Mouse (Mus musculus): Measurements from ENCODE around the gene Gtf2ird1.

- no peak for TF ChIP-seq CTCF (IDR thresholded peaks at IDR 0.05; ENCODE audit: low read depth, low read length)
- TF ChIP-seq POLR2A (IDR thresholded peaks at IDR 0.05; ENCODE audit: insufficient read depth, low read length): no peak
Measured at GRCm38 (mm10) chr5:134495796-134496195, 39.3 kb upstream of the Gtf2ird1 start.

Measured in ES-Bruce4 (cell line).